Mouse (Mus musculus): ENCODE data around the gene Klhl29. TPM values are rescaled to one million over a fixed set of nuclear protein-coding genes. Genes with fewer than 3 reads are reported as not detected.
A peak's percentile ranks its signal among the peaks of the same experiment; 100 is the strongest.

Gene Klhl29
- polyA plus RNA-seq, 1 experiment, result 1.1 TPM

GRCm38 (mm10) chr12:5374684-5375615 lies 532 bp downstream of the Klhl29 start:
- no peak for TF ChIP-seq POLR2A (IDR thresholded peaks at IDR 0.05; ENCODE audit: control insufficient read depth, low read depth, low read length)
- no peak for TF ChIP-seq CTCF (IDR thresholded peaks at IDR 0.05; ENCODE audit: control insufficient read depth, insufficient read depth, insufficient replicate concordance, low read depth, low read length)
- Histone ChIP-seq H3K36me3 (ENCODE audit: control insufficient read depth, insufficient read depth, low read length) (no peaks in the 10 kb centered on the region), H3K4me1 (ENCODE audit: control insufficient read depth, insufficient read depth, low read length) (peaks cover 18% of the 10 kb centered on the region), H3K27ac (ENCODE audit: control insufficient read depth, insufficient read depth, low read depth, low read length) (no peak overlapping the region), H3K27me3 (ENCODE audit: control insufficient read depth, insufficient read depth, low read length) (no peaks in the 10 kb centered on the region; the same call in 1 of the 2 replicates), H3K4me3 (ENCODE audit: control insufficient read depth, low read depth, low read length) (peak overlapping the region; percentile 81)

- Histone ChIP-seq H3K27me3 (ENCODE audit: control insufficient read depth, insufficient read depth, low read length) (no peaks in the 10 kb centered on the region; the same call in 1 of the 2 replicates), H3K36me3 (ENCODE audit: control insufficient read depth, insufficient read depth, low read length) (no peaks in the 10 kb centered on the region), H3K27ac (ENCODE audit: control insufficient read depth, insufficient read depth, low read depth, low read length) (no peak overlapping the region), H3K4me1 (ENCODE audit: control insufficient read depth, insufficient read depth, low read length) (peaks cover 18% of the 10 kb centered on the region), H3K4me3 (ENCODE audit: control insufficient read depth, low read depth, low read length) (peak overlapping the region; percentile 81)
- TF ChIP-seq CTCF (IDR thresholded peaks at IDR 0.05; ENCODE audit: control insufficient read depth, insufficient read depth, insufficient replicate concordance, low read depth, low read length) (no peak), POLR2A (IDR thresholded peaks at IDR 0.05; ENCODE audit: control insufficient read depth, low read depth, low read length) (no peak)
Measured at GRCm38 (mm10) chr12:5374196-5374683, 1.2 kb downstream of the Klhl29 start.

- Histone ChIP-seq H3K36me3 (ENCODE audit: control insufficient read depth, insufficient read depth, low read length) (no peaks in the 10 kb centered on the region), H3K4me1 (ENCODE audit: control insufficient read depth, insufficient read depth, low read length) (peaks cover 18% of the 10 kb centered on the region), H3K4me3 (ENCODE audit: control insufficient read depth, low read depth, low read length) (peak overlapping the region; percentile 81), H3K27me3 (ENCODE audit: control insufficient read depth, insufficient read depth, low read length) (no peaks in the 10 kb centered on the region; the same call in 1 of the 2 replicates), H3K27ac (ENCODE audit: control insufficient read depth, insufficient read depth, low read depth, low read length) (no peak overlapping the region)
- TF ChIP-seq POLR2A (IDR thresholded peaks at IDR 0.05; ENCODE audit: control insufficient read depth, low read depth, low read length), result no peak
Measured at GRCm38 (mm10) chr12:5373641-5374195, 1.8 kb downstream of the Klhl29 start.

- no peaks in the 10 kb centered on the region for H3K36me3 ChIP-seq (ENCODE audit: control insufficient read depth, insufficient read depth, low read length)
- no peak overlapping the region for H3K4me3 ChIP-seq (ENCODE audit: control insufficient read depth, low read depth, low read length)
- H3K27me3 ChIP-seq (ENCODE audit: control insufficient read depth, insufficient read depth, low read length), result no peaks in the 10 kb centered on the region
- no peak overlapping the region for H3K27ac ChIP-seq (ENCODE audit: control insufficient read depth, insufficient read depth, low read depth, low read length)
- TF ChIP-seq POLR2A (IDR thresholded peaks at IDR 0.05; ENCODE audit: control insufficient read depth, low read depth, low read length) (no peak), CTCF (IDR thresholded peaks at IDR 0.05; ENCODE audit: control insufficient read depth, insufficient read depth, insufficient replicate concordance, low read depth, low read length) (no peak)
- peaks cover 10% of the 10 kb centered on the region for H3K4me1 ChIP-seq (ENCODE audit: control insufficient read depth, insufficient read depth, low read length)
Measured at GRCm38 (mm10) chr12:5369396-5369795, 6.1 kb downstream of the Klhl29 start.

GRCm38 (mm10) chr12:5364836-5365235 lies 10.6 kb downstream of the Klhl29 start:
- TF ChIP-seq POLR2A (IDR thresholded peaks at IDR 0.05; ENCODE audit: control insufficient read depth, low read depth, low read length) (no peak), CTCF (IDR thresholded peaks at IDR 0.05; ENCODE audit: control insufficient read depth, insufficient read depth, insufficient replicate concordance, low read depth, low read length) (no peak)
- no peaks in the 10 kb centered on the region for H3K36me3 ChIP-seq (ENCODE audit: control insufficient read depth, insufficient read depth, low read length)
- H3K4me1 ChIP-seq (ENCODE audit: control insufficient read depth, insufficient read depth, low read length), result no peaks in the 10 kb centered on the region
- no peak overlapping the region for H3K4me3 ChIP-seq (ENCODE audit: control insufficient read depth, low read depth, low read length)
- H3K27ac ChIP-seq (ENCODE audit: control insufficient read depth, insufficient read depth, low read depth, low read length), result no peak overlapping the region
- H3K27me3 ChIP-seq (ENCODE audit: control insufficient read depth, insufficient read depth, low read length), result no peaks in the 10 kb centered on the region

GRCm38 (mm10) chr12:5363961-5364634 lies 11.4 kb downstream of the Klhl29 start:
- H3K27ac ChIP-seq (ENCODE audit: control insufficient read depth, insufficient read depth, low read depth, low read length), result no peak overlapping the region

GRCm38 (mm10) chr12:5359065-5359464 lies 16.4 kb downstream of the Klhl29 start:
- TF ChIP-seq POLR2A (IDR thresholded peaks at IDR 0.05; ENCODE audit: control insufficient read depth, low read depth, low read length), result no peak
- TF ChIP-seq CTCF (IDR thresholded peaks at IDR 0.05; ENCODE audit: control insufficient read depth, insufficient read depth, insufficient replicate concordance, low read depth, low read length), result no peak
- H3K4me1 ChIP-seq (ENCODE audit: control insufficient read depth, insufficient read depth, low read length), result no peaks in the 10 kb centered on the region
- no peaks in the 10 kb centered on the region for H3K36me3 ChIP-seq (ENCODE audit: control insufficient read depth, insufficient read depth, low read length)
- no peaks in the 10 kb centered on the region for H3K27me3 ChIP-seq (ENCODE audit: control insufficient read depth, insufficient read depth, low read length)
- no peak overlapping the region for H3K27ac ChIP-seq (ENCODE audit: control insufficient read depth, insufficient read depth, low read depth, low read length)
- H3K4me3 ChIP-seq (ENCODE audit: control insufficient read depth, low read depth, low read length), result no peak overlapping the region

More at GRCm38 (mm10) chr12:5363961-5364634, 11.4 kb downstream of the Klhl29 start:
- H3K36me3 ChIP-seq (ENCODE audit: control insufficient read depth, insufficient read depth, low read length), result no peaks in the 10 kb centered on the region
- TF ChIP-seq CTCF (IDR thresholded peaks at IDR 0.05; ENCODE audit: control insufficient read depth, insufficient read depth, insufficient replicate concordance, low read depth, low read length) (no peak), POLR2A (IDR thresholded peaks at IDR 0.05; ENCODE audit: control insufficient read depth, low read depth, low read length) (no peak)
- H3K4me1 ChIP-seq (ENCODE audit: control insufficient read depth, insufficient read depth, low read length), result no peaks in the 10 kb centered on the region
- H3K4me3 ChIP-seq (ENCODE audit: control insufficient read depth, low read depth, low read length), result no peak overlapping the region
- no peaks in the 10 kb centered on the region for H3K27me3 ChIP-seq (ENCODE audit: control insufficient read depth, insufficient read depth, low read length)

Measured in testis, adult 2 months (tissue).